Mouse (Mus musculus) ES-E14 (cell line): ENCODE data around the gene Emp1.
A peak's percentile ranks its signal among the peaks of the same experiment; 100 is the strongest.

Source experiments
- CHD2 ChIP-seq: IDR thresholded peaks from 2 replicates; pipeline ENCODE4 v1.6.1; 2014; ENCODE audit warnings: mild to moderate bottlenecking, low read depth, low read length, inconsistent platforms
- HCFC1 ChIP-seq: IDR thresholded peaks from 2 replicates; pipeline ENCODE4 v1.6.1; 2012; ENCODE audit warnings: low read length, inconsistent platforms, borderline replicate concordance; ENCODE audit not compliant: insufficient read depth
- MAFK ChIP-seq: IDR thresholded peaks from 2 replicates; pipeline ENCODE4 v1.6.1; 2014; ENCODE audit warnings: mild to moderate bottlenecking, low read depth, low read length, inconsistent platforms; ENCODE audit not compliant: insufficient read depth
- ZC3H11A ChIP-seq: IDR thresholded peaks from 2 replicates; pipeline ENCODE4 v1.6.1; 2012; ENCODE audit warnings: low read depth, mild to moderate bottlenecking, inconsistent platforms, low read length, borderline replicate concordance

GRCm38 (mm10) chr6:135417459-135417858 lies 55.1 kb downstream of the Emp1 start:
- no peak for TF ChIP-seq CHD2
- TF ChIP-seq HCFC1, result no peak
- TF ChIP-seq MAFK, result no peak
- peak; percentile 85; the same call in 1 of the 2 replicates for TF ChIP-seq ZC3H11A
